Mouse (Mus musculus) brain, embryonic 14.5 days (tissue): ENCODE results near the gene Cfap100.

ENCODE experiments used
- CTCF ChIP-seq: fragments of 200-500 bp; IDR thresholded peaks from 2 replicates; pipeline ENCODE4 v1.5.1; 2012; ENCODE audit warnings: inconsistent platforms, mild to moderate bottlenecking, moderate library complexity, borderline replicate concordance; ENCODE audit not compliant: insufficient read depth, insufficient read length; ENCODE audit errors: extremely low read depth
- POLR2A ChIP-seq: fragments of 200-500 bp; IDR thresholded peaks from 2 replicates; pipeline ENCODE4 v1.6.1; 2012; ENCODE audit warnings: mild to moderate bottlenecking, inconsistent platforms, borderline replicate concordance; ENCODE audit not compliant: poor library complexity, insufficient read depth, insufficient read length, severe bottlenecking; ENCODE audit errors: extremely low read depth

GRCm38 (mm10) chr6:90397291-90397690, 31.3 kb downstream of the Cfap100 start:
- no peak for TF ChIP-seq POLR2A
- TF ChIP-seq CTCF: no peak
